Mouse (Mus musculus) C3H10T1/2 (cell line): Measurements from ENCODE around the gene Mt1. TPM values are rescaled to one million over a fixed set of nuclear protein-coding genes. Genes with fewer than 3 reads are reported as not detected.

Experiments used
- polyA plus RNA-seq, 2 experiments: library from polyadenylated mRNA; unstranded; fragments of >200 nt; fragmentation: generic; extraction: Trizol; gene quantifications; one replicate each; pipeline ENCODE4 v1.2.1; 2012; ENCODE audit warnings: missing spikeins in 2 of 2

Mt1 gene
- 1,000 to 10,000 TPM in 1 of 2 experiments, 100 to 1,000 TPM in 1; 937 to 1,009 TPM for polyA plus RNA-seq

DNA sequence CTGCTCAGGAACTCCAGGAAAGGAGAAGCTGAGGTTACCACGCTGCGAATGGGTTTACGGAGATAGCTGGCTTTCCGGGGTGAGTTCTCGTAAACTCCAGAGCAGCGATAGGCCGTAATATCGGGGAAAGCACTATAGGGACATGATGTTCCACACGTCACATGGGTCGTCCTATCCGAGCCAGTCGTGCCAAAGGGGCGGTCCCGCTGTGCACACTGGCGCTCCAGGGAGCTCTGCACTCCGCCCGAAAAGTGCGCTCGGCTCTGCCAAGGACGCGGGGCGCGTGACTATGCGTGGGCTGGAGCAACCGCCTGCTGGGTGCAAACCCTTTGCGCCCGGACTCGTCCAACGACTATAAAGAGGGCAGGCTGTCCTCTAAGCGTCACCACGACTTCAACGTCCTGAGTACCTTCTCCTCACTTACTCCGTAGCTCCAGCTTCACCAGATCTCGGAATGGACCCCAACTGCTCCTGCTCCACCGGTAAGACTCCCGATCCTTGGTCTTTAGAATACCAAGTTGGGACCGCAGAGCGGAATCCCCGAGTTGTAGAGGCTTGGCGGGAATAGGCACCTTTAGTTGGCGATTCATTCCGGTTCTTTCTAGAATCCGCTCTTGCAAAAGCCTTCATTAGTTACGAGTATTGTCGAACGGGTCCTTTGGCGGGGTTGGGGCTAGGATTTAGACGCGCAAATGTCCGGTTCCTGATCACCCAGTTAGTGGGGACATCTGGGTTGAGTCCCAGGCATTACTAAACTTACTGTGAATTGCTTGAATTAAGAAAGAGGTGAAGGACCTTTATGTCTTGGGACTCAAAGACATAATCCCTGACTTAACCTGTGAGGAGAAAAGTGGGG is at the start of gene Mt1:
Gene Mt1, plus strand, starts transcription at position 226 of the 856 bp plus-strand sequence.

DNA sequence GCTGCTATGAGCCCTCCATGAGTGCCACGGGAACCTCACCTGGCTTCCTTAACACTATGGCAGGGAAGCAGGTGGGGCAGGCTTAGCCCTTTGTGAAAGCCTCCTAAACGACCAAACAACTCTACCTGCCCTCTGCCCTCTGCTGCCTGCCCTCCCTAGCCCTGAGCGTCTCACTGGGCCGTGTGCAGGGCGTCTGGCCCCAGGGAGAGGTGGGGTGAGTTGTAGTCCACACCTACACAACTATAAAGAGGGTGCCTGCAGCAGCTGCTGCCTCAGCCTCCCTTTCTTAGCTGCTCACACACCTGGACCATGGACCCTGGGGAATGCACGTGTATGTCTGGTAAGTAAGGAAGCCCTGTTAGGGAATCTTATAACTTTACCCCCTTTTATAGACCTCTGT is 41.9 kb upstream of the Mt1 start, which contains the start of gene Mt4:
Gene Mt4, plus strand, starts transcription at position 265 of the 400 bp plus-strand sequence.

DNA sequence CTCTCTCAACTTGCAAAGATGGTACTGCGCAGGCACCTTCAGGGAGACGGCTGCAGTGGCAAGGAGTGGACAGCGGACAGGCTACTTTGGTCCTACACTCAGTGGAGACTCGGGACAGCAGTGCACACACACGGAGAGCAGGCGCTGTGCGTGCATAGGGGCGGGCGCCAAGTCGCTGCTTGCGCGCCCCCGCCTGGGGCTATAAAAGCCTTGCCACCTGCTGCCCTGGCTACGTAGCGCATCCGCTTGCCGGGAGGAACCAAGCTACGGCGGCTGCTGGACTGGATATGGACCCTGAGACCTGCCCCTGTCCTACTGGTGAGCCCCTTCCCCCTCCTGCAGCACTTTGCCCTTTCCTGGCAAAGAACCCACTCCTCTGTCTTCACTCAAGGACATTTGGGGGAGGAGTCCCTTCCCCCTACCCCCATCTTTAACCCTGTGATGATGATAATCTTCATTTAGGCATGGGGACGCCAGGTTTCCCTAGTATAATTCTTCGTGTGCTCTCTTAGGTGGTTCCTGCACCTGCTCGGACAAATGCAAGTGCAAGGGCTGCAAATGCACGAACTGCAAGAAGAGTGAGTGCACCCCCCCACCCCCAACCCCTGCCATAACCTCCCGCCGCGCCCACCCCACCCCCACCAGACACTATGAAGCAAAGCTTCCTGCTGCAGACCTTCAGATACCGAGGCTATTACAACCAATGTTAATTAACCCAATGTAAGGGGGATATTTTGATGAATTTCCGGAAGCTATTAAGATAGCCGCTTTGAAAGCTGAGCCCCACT is 26.2 kb upstream of the Mt1 start, which contains the start of gene Mt3:
Gene Mt3, plus strand, starts transcription at position 95 of the 788 bp plus-strand sequence.

DNA sequence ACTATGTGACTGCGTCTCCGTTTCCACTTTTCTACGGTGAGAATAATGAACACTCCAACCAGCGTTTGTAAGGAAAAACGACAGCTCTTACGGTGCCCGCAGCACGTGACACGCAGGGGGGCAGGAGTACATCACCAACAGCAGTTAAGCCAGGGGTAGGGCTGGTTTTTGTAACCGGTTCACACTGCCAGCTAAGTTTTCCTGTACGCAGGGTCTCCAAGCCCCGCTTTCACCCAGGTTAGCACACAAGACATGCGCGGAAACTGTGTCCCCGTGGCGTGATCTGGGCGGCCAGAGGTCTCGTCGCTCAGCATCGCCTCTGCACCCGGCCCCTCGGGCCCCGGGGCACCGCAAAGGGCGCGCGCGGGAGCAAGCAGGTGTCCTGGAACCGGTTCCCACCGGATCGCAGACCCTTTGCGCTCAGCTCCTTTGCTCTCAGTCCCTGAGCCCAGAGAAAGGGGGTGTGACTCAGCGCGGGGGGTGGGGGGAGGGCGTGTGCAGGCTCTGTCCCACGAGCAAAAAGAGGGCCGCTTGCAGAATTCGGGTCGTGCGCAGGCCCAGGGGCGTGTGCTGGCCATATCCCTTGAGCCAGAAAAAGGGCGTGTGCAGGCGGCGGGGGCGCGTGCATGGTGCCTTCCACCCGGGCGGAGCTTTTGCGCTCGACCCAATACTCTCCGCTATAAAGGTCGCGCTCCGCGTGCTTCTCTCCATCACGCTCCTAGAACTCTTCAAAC is 6.6 kb upstream of the Mt1 start, which contains the start of gene Mt2:
Gene Mt2, plus strand, starts transcription at position 590 of the 734 bp plus-strand sequence.

DNA sequence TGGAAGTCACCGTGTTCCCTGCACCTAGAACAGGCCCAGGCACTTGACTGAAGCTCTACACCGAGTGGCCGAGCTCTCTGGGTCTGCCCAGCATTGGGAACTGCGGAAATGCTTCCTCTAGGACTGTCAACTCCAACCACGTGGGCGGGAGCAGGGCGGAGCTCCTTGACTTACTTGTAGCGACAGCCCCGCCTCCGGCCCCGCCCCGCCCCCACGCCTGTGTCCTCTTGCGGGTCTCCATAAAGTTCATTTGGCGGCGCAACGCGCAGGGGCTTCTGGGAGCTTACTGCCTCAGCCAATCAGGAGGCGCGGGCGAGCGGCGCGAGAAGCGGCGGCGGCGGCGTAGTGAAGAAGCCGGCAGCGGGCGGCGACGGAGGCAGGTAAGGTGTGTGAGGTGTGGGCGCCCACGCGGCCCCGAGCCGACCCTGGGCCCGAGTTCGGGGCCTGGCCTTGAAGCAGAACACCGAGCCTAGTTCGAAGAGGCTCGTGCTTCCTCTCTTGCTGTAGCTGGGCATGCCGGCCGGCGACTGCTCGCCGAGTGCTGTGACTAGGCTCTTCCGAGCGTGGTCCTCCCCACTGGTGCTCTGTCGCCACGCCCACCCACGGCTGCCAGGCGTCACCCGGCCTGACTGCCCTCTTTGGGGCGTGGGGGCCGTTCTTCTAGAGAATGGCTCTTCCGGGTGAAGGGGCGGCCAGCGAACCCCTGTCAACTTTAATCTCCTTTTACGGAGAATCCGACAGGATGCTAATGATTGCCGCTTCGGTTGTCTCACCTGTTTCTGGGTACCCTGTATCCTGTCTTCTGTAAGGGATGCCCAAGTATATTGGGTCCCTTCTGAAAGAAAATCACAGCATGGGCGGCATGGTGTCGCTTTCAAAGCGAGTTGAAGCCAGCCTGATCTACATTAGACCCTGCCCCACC is 35.6 kb downstream of the Mt1 start, which contains the start of gene Nup93:
Gene Nup93, plus strand, starts transcription at position 313 of the 922 bp plus-strand sequence.

Other genes with a start within 250 kb of the Mt1 start
- 10 to 100 TPM; 20.6 to 63.6 TPM for gene Amfr, start 166.2 kb upstream of the Mt1 start, polyA plus RNA-seq
- 10 to 100 TPM; 68.9 to 79.4 TPM for gene Nudt21, start 142.1 kb upstream of the Mt1 start, polyA plus RNA-seq
- 1 to 10 TPM; 1.1 to 5.5 TPM for gene Ogfod1, start 141.9 kb upstream of the Mt1 start, polyA plus RNA-seq
- gene Bbs2, start 80.2 kb upstream of the Mt1 start, polyA plus RNA-seq = 10 to 100 TPM in 1 of 2 experiments, 1 to 10 TPM in 1; 2.4 to 20.0 TPM
- under 1 TPM in 1 of 2 experiments, not detected in 1; 0.15 TPM for gene Mt4, start 41.9 kb upstream of the Mt1 start, polyA plus RNA-seq
- not detected for gene Mt3, start 26.5 kb upstream of the Mt1 start, polyA plus RNA-seq
- gene Mt2, start 6.4 kb upstream of the Mt1 start, polyA plus RNA-seq = 100 to 1,000 TPM; 253 to 636 TPM
- 10 to 100 TPM; 21.1 to 23.5 TPM for gene Nup93, start 35.5 kb downstream of the Mt1 start, polyA plus RNA-seq
- gene Slc12a3, start 150.1 kb downstream of the Mt1 start, polyA plus RNA-seq = not detected
- 10 to 100 TPM; 21.7 to 47.0 TPM for gene Herpud1, start 207.4 kb downstream of the Mt1 start, polyA plus RNA-seq